Mouse (Mus musculus) liver, embryonic 14.5 days (tissue): ENCODE data around the gene Aup1. TPM values are rescaled to one million over a fixed set of nuclear protein-coding genes. Genes with fewer than 3 reads are reported as not detected.

Experiments
- ATAC-seq: fragments of 200-750 bp; cut with Nextera tagmentation; 2 replicates; pipeline ENCODE4 v1.8.0; 2017; ENCODE audit warnings: moderate number of reproducible peaks, mild to moderate bottlenecking, moderate library complexity; ENCODE audit not compliant: insufficient read depth
- DNase-seq, 3 experiments: peaks; one replicate each; pipeline ENCODE4 v3.0.0-alpha.2; 2012 to 2013; ENCODE audit warnings: low read depth in 3 of 3, low spot score in 3 of 3
- H3K27ac ChIP-seq: fragments of 300-500 bp; sonication (generic); 2 replicates; pipeline ENCODE4 v1.5.1; 2014; ENCODE audit warnings: moderate library complexity, mild to moderate bottlenecking, control low read depth, inconsistent platforms
- H3K27me3 ChIP-seq: fragments of 300-500 bp; sonication (generic); 2 replicates; pipeline ENCODE4 v1.6.1; 2014; ENCODE audit warnings: mild to moderate bottlenecking, low read length, moderate library complexity; ENCODE audit not compliant: control insufficient read depth, insufficient read depth
- H3K36me3 ChIP-seq: fragments of 300-500 bp; sonication (generic); replicated peaks from 2 replicates; pipeline ENCODE4 v1.6.1; 2014; ENCODE audit warnings: low read depth; ENCODE audit not compliant: control insufficient read depth, insufficient read depth
- H3K4me1 ChIP-seq, 2 experiments: fragments of 200-500 bp in 1 of 2; fragments of 300-500 bp in 1 of 2; sonication (generic) in 1 of 2; replicated peaks; 2 replicates each; pipeline ENCODE4 v1.6.1; 2012 to 2014; ENCODE audit warnings: antibody characterized with exemption in 1 of 2, inconsistent platforms in 1 of 2, low read length in 1 of 2; ENCODE audit not compliant: control insufficient read depth in 2 of 2, insufficient read depth in 2 of 2
- H3K4me2 ChIP-seq: fragments of 300-500 bp; sonication (generic); 2 replicates; pipeline ENCODE4 v1.6.1; 2014; ENCODE audit warnings: low read depth, mild to moderate bottlenecking, control low read depth, moderate library complexity
- H3K4me3 ChIP-seq, 2 experiments: fragments of 200-500 bp in 1 of 2; fragments of 300-500 bp in 1 of 2; sonication (generic) in 1 of 2; 2 replicates each; pipeline ENCODE4 v1.5.1; 2012 to 2014; ENCODE audit warnings: low read depth in 2 of 2, low read length in 2 of 2, mild to moderate bottlenecking in 2 of 2, control low read depth in 1 of 2, inconsistent platforms in 1 of 2, moderate library complexity in 1 of 2; ENCODE audit not compliant: insufficient read depth in 1 of 2
- H3K9ac ChIP-seq: fragments of 300-500 bp; sonication (generic); replicated peaks from 2 replicates; pipeline ENCODE4 v1.6.1; 2014; ENCODE audit warnings: mild to moderate bottlenecking, control low read depth, moderate library complexity
- H3K9me3 ChIP-seq: fragments of 300-500 bp; sonication (generic); 2 replicates; pipeline ENCODE4 v1.6.1; 2016; ENCODE audit warnings: low read length, mixed read lengths; ENCODE audit not compliant: control insufficient read depth
- CTCF ChIP-seq: IDR thresholded peaks from 2 replicates; pipeline ENCODE4 v1.5.1; 2016; ENCODE audit warnings: antibody characterized with exemption, low read depth, control low read depth
- EP300 ChIP-seq: IDR thresholded peaks from 2 replicates; pipeline ENCODE4 v1.6.1; 2016; ENCODE audit warnings: antibody characterized with exemption, low read depth
- WGBS: fragments of 180-500 bp; shearing (Covaris S2); extraction: QIAGEN DNeasy Blood & Tissue Kit; methylation state at CpG from one replicate; pipeline ENCODE4 v1.1.7; 2014; ENCODE audit not compliant: insufficient replicate concordance; 5-methylcytosine and 5-hydroxymethylcytosine counted together
- polyA plus RNA-seq, 2 experiments: library from polyadenylated mRNA; depleted of rRNA in 1 of 2; stranded (reverse) in 1 of 2; unstranded in 1 of 2; fragments of >200 nt; fragmentation: Nextera tagmentation in 1 of 2; extraction: Ambion mirVana in 1 of 2; gene quantifications; 2 replicates each; pipeline versions ENCODE4 v1.2.1 to v1.2.3; 2012 to 2014

The Aup1 gene
- polyA plus RNA-seq, 2 experiments = 128 to 172 TPM

DNA sequence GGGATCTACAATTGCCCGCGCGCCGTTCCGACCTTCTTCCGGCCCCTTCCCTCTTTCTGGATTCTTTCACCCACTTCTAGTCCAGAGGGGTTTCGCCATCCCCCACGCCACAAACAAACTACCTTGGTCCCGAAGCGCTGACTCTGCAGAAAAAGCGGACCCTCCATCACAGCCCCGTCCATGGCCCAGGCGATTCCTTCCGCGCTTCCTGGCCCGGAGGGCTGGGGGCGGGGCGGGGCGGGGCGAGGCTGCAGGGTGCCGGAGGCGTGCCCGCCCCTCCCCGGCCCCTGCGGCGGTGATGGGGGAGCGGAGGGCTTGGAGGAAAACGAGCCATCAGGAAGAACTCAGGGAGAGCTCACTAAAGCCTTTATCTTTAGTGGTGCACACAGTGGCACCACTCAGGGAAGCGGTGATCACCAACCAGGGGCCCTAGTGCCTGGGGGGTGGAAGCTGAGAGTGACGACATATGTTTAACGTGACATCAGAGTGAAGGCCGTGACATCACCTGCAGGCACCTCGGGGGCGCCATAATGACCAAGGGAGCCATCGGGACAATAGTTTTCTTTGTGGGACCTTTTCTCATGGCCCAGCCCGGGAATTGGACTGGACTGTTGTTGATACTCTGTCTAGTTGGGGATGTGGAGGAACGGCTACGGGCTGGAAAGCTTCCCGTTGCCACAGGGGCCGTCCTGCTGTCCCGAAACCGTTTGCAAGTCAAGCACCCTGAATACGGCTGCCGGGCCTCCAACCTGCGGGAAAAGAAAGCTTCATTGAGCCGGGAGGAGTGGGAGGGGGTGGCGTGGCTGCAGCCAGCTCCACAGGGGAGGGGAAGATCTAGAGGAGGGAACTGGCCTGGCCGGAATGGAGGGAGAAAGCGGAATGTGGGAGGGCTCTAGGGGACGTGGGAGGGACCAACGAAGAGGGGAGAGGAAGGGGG, 20.8 kb upstream of the Aup1 start, which contains the start of the genes Dok1 and Loxl3:
Dok1 (minus strand) TSS at position 223 of the 937 bp plus-strand sequence.
Loxl3 (plus strand) TSS at position 925 of the 937 bp plus-strand sequence.
- peak within 1 kb of the TSS; percentile 96 for H3K9ac ChIP-seq
- peaks cover 18 to 19% of the 10 kb centered on the region in 2 experiments for H3K4me1 ChIP-seq
- peak within 1 kb of the TSS; percentile 82 to 95 for H3K4me3 ChIP-seq
- DNase-seq (peak in 2 of 3 experiments; percentile 49 to 51), ATAC-seq (peak; percentile 90)
- H3K27me3 ChIP-seq = no peaks in the 10 kb centered on the region; the same call in 1 of the 2 replicates
- WGBS = 2% methylated on average over 51 of the region's 51 CpGs
- H3K9me3 ChIP-seq = no peaks in the 10 kb centered on the region
- TF ChIP-seq CTCF (no peak), EP300 (no peak)
- peak within 1 kb of the TSS; percentile 94 for H3K4me2 ChIP-seq
- peaks cover 17% of the 10 kb centered on the region for H3K36me3 ChIP-seq
- peak within 1 kb of the TSS; percentile 85 for H3K27ac ChIP-seq

DNA sequence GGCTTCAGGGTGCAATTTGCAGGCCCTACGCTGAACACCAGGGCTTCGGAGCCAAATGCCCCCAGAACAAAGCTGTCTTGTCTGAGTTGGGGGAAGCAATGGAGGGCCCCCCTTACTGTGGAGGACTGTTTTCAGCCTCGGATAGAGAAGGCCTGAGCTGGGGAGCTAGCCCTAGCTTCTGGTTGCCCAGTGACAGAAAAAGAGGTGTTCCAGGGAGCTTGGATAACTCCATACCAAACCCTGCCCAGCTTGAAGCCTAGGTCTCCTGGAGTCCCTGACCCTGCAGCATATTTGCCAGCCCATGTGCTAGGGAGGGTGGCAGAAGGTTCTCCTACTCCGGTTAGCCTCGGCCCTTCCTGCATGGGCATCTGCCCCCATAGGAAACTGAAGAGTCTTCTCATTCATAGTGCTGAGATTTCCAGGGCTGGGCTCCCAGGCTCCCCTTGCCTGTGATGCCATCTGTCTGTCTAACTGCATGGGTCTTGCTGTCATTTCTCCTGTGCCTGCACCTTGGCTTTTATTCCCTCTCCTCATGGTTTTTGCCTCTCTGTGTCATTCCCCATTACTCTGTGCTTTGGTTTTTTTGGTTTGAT, 19.8 kb upstream of the Aup1 start:
- DNase-seq = no peak
- TF ChIP-seq CTCF = no peak
- no peak for TF ChIP-seq EP300
- Histone ChIP-seq H3K4me3 (peak overlapping the region in 1 of 2 experiments; percentile 82; a peak in 1 of 4 replicates), H3K27ac (no peak overlapping the region), H3K36me3 (peaks cover 17% of the 10 kb centered on the region), H3K9ac (no peak overlapping the region), H3K27me3 (no peaks in the 10 kb centered on the region; the same call in 1 of the 2 replicates), H3K4me2 (peak overlapping the region; percentile 94), H3K9me3 (no peaks in the 10 kb centered on the region), H3K4me1 (peaks cover 26 to 27% of the 10 kb centered on the region in 2 experiments)
- no peak for ATAC-seq
- 73% methylated on average over 5 of the region's 5 CpGs for WGBS

DNA sequence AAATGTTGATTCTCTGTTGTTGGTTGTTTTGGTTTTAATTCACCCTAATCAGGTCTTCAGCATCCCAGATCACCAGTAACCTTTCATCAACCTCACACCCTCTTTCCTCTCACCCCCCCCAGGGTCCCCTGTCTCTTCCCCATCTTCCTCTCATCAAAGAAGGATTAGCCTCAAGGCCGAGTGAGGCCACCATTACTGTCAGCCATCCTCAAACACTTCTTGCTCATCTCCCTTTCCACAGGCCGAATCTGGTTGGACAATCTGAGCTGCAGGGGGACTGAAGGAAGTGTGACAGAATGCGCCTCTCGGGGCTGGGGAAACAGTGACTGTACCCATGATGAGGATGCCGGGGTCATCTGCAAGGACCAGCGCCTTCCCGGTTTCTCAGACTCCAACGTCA, 17.1 kb upstream of the Aup1 start:
- DNase-seq = no peak
- Histone ChIP-seq H3K9ac (no peak overlapping the region), H3K27me3 (no peaks in the 10 kb centered on the region; the same call in 1 of the 2 replicates), H3K36me3 (0 out of 2 replicates have a peak, but pooled peaks cover under 1% of the 10 kb centered on the region), H3K9me3 (no peaks in the 10 kb centered on the region), H3K4me1 (peaks cover 26 to 32% of the 10 kb centered on the region in 2 experiments), H3K4me3 (no peak overlapping the region), H3K27ac (no peak overlapping the region), H3K4me2 (no peak overlapping the region)
- WGBS = 76% methylated on average over 8 of the region's 8 CpGs
- ATAC-seq = no peak
- TF ChIP-seq EP300 = no peak
- no peak for TF ChIP-seq CTCF

DNA sequence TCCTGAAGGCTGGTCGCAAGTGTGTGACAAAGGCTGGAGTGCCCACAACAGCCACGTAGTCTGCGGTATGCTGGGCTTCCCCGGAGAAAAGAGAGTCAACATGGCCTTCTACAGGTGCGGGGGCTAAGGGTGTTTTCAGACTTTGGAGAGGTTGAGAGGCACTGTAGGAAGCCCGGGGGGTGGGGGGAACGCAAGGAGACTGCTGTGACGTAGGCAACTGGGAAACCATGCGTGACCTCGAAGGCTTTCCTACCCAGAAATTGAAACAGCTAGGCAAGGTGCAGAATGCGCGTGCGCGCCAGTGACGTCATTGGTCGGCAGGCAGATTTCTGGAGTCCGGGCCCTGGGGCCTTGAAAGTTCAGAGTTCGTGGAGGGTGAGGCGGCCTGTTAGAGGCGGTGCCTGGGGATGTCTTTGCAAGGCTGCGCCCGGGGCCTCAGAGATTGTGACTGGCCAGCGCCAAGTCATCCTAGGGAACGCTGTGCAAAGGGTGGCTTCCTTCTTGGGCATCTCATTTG, 15.8 kb upstream of the Aup1 start:
- TF ChIP-seq CTCF = no peak
- peak; percentile 55 for TF ChIP-seq EP300
- 13% methylated on average over 24 of the region's 24 CpGs for whole genome bisulfite sequencing

More for the DNA sequence above, 15.8 kb upstream of the Aup1 start:
- peak overlapping the region; percentile 96 for H3K27ac ChIP-seq
- H3K4me1 ChIP-seq = peaks cover 24 to 28% of the 10 kb centered on the region in 2 experiments
- H3K9me3 ChIP-seq = no peaks in the 10 kb centered on the region
- peak overlapping the region; percentile 63 for H3K4me2 ChIP-seq
- H3K36me3 ChIP-seq = no peaks in the 10 kb centered on the region
- ATAC-seq (peak; percentile 99), DNase-seq (peak; percentile 88 to 93 (median 89))
- H3K9ac ChIP-seq = peak overlapping the region; percentile 54
- H3K4me3 ChIP-seq = peak overlapping the region in 1 of 2 experiments; percentile 25; a peak in 2 of 4 replicates
- H3K27me3 ChIP-seq = no peaks in the 10 kb centered on the region; the same call in 1 of the 2 replicates
